Mouse (Mus musculus): Measurements from ENCODE around the gene Mzt1. TPM values are rescaled to one million over a fixed set of nuclear protein-coding genes. Genes with fewer than 3 reads are reported as not detected.
"Not testable (repeated sequence)": the region's sequence is repeated elsewhere in the genome, so short reads cannot be mapped to it uniquely, and the experiment has no call there.

Gene Mzt1
- 10 to 100 TPM; 58.6 to 66.6 (median 63.0) TPM for total RNA-seq (2022)

GRCm38 (mm10) chr14:99046031-99046781 lies at the start of gene Mzt1, which contains the start of gene Bora:
Gene Mzt1 (minus strand): TSS chr14:99046134.
Gene Bora (plus strand): TSS chr14:99046222.
- DNase-seq (ENCODE audit: low spot score in 2 of 2), result peak; percentile 81 to 90

- DNase-seq (ENCODE audit: low spot score in 2 of 2), result no peak
Measured at GRCm38 (mm10) chr14:99088947-99089346, 43.0 kb upstream of the Mzt1 start.

- no peak for DNase-seq (ENCODE audit: low spot score in 2 of 2)
Measured at GRCm38 (mm10) chr14:99071146-99071545, 25.2 kb upstream of the Mzt1 start.

GRCm38 (mm10) chr14:99063091-99063490 lies 17.2 kb upstream of the Mzt1 start:
- DNase-seq (ENCODE audit: low spot score in 2 of 2), result no peak

- peak in 1 of 2 experiments; percentile 18 for DNase-seq (ENCODE audit: low spot score in 2 of 2)
Measured at GRCm38 (mm10) chr14:99060616-99061015, 14.7 kb upstream of the Mzt1 start.

- DNase-seq (ENCODE audit: low spot score in 2 of 2), result peak in 1 of 2 experiments; percentile 49
Measured at GRCm38 (mm10) chr14:99058959-99059586, 13.1 kb upstream of the Mzt1 start.

GRCm38 (mm10) chr14:99046782-99047181 lies 848 bp upstream of the Mzt1 start:
- DNase-seq (ENCODE audit: low spot score in 2 of 2), result no peak

- no peak for DNase-seq (ENCODE audit: low spot score in 2 of 2)
Measured at GRCm38 (mm10) chr14:99045378-99046030, 430 bp downstream of the Mzt1 start.

GRCm38 (mm10) chr14:99044718-99045117 lies 1.2 kb downstream of the Mzt1 start:
- no peak for DNase-seq (ENCODE audit: low spot score in 2 of 2)

- DNase-seq (ENCODE audit: low spot score in 2 of 2), result no peak
Measured at GRCm38 (mm10) chr14:99044096-99044495, 1.8 kb downstream of the Mzt1 start.

GRCm38 (mm10) chr14:99043499-99043898 lies 2.4 kb downstream of the Mzt1 start:
- DNase-seq (ENCODE audit: low spot score in 2 of 2), result no peak

GRCm38 (mm10) chr14:99041416-99041815 lies 4.5 kb downstream of the Mzt1 start:
- DNase-seq (ENCODE audit: low spot score in 2 of 2), result no peak

GRCm38 (mm10) chr14:99039308-99039707 lies 6.6 kb downstream of the Mzt1 start:
- not testable (repeated sequence) for DNase-seq (ENCODE audit: low spot score in 2 of 2)

- no peak for DNase-seq (ENCODE audit: low spot score in 2 of 2)
Measured at GRCm38 (mm10) chr14:99037703-99038102, 8.2 kb downstream of the Mzt1 start.

GRCm38 (mm10) chr14:99036039-99036438 lies 9.9 kb downstream of the Mzt1 start:
- no peak for DNase-seq (ENCODE audit: low spot score in 2 of 2)

- DNase-seq (ENCODE audit: low spot score in 2 of 2), result not testable (repeated sequence)
Measured at GRCm38 (mm10) chr14:99034851-99035250, 11.1 kb downstream of the Mzt1 start.

- DNase-seq (ENCODE audit: low spot score in 2 of 2), result no peak
Measured at GRCm38 (mm10) chr14:99032596-99032995, 13.3 kb downstream of the Mzt1 start.

- DNase-seq (ENCODE audit: low spot score in 2 of 2), result no peak
Measured at GRCm38 (mm10) chr14:99031337-99031873, 14.5 kb downstream of the Mzt1 start.

GRCm38 (mm10) chr14:99029987-99030386 lies 15.9 kb downstream of the Mzt1 start:
- peak in 1 of 2 experiments; percentile 31 for DNase-seq (ENCODE audit: low spot score in 2 of 2)

GRCm38 (mm10) chr14:99022346-99023086 lies 23.4 kb downstream of the Mzt1 start:
- no peak for DNase-seq (ENCODE audit: low spot score in 2 of 2)

GRCm38 (mm10) chr14:99019136-99019808 lies 26.7 kb downstream of the Mzt1 start:
- DNase-seq (ENCODE audit: low spot score in 2 of 2), result no peak
